Mouse (Mus musculus) frontal cortex, adult 2 months (tissue): Measurements from ENCODE around the gene Adprhl1. TPM values are rescaled to one million over a fixed set of nuclear protein-coding genes. Genes with fewer than 3 reads are reported as not detected.

Source experiments
- polyA plus RNA-seq: library from polyadenylated mRNA; depleted of rRNA; stranded (reverse); fragments of >200 nt; gene quantifications from 2 replicates; pipeline ENCODE4 v1.2.3, GENCODE M21; 2012; rRNA removed

Gene Adprhl1
- polyA plus RNA-seq, 1 experiment = 0.30 TPM

Other genes starting within 250 kb of the Adprhl1 start
- gene F7, start 228.1 kb downstream of the Adprhl1 start, polyA plus RNA-seq = 0.16 and 0.50 TPM in 2 replicates
- gene F10, start 216.9 kb downstream of the Adprhl1 start, polyA plus RNA-seq = 0.06 TPM in 1 of 2 replicates, not detected in the other
- gene Proz, start 193.2 kb downstream of the Adprhl1 start, polyA plus RNA-seq = 0.11 and 0.24 TPM in 2 replicates
- gene Pcid2, start 148.7 kb downstream of the Adprhl1 start, polyA plus RNA-seq = 32.5 and 34.8 TPM in 2 replicates
- gene Cul4a, start 148.5 kb downstream of the Adprhl1 start, polyA plus RNA-seq = 43.7 and 53.5 TPM in 2 replicates
- gene Lamp1, start 95.0 kb downstream of the Adprhl1 start, polyA plus RNA-seq = 391 and 397 TPM in 2 replicates
- 7.0 TPM in 2 replicates for gene Grtp1, start 53.5 kb downstream of the Adprhl1 start, polyA plus RNA-seq
- 51.0 and 54.7 TPM in 2 replicates for gene Dcun1d2, start 34.0 kb upstream of the Adprhl1 start, polyA plus RNA-seq
- gene Tmco3, start 34.0 kb upstream of the Adprhl1 start, polyA plus RNA-seq = 45.4 and 47.6 TPM in 2 replicates
- gene Tfdp1, start 84.6 kb upstream of the Adprhl1 start, polyA plus RNA-seq = 83.9 and 84.9 TPM in 2 replicates
- not detected in 2 replicates for gene Atp4b, start 142.7 kb upstream of the Adprhl1 start, polyA plus RNA-seq
- gene Grk1, start 150.9 kb upstream of the Adprhl1 start, polyA plus RNA-seq = under 0.01 and 0.02 TPM in 2 replicates
- gene Tmem255b, start 181.0 kb upstream of the Adprhl1 start, polyA plus RNA-seq = 2.1 and 3.1 TPM in 2 replicates
- 86.0 and 90.9 TPM in 2 replicates for gene Gas6, start 240.3 kb upstream of the Adprhl1 start, polyA plus RNA-seq